Mouse (Mus musculus): Measurements from ENCODE around the gene Edem2.

Gene Edem2

DNA sequence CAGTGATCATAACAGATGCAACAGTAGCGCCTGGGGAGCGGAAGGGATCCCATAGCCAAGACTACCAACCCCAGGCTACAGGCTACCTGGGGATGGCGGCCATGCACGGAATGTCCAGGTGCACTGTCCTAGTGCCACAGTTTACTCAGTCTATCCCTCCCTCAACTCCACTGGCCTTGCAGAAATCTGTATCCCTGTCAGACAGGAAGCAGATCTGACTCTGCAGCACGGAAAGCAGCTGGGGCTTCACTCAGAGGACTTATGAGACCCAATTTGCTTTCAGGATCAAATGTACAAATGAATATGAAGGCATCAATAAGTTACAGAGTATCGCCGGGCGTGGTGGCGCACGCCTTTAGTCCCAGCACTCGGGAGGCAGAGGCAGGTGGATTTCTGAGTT lies 41.5 kb downstream of the Edem2 start:
- DNase-seq (ENCODE audit: low spot score): no peak

DNA sequence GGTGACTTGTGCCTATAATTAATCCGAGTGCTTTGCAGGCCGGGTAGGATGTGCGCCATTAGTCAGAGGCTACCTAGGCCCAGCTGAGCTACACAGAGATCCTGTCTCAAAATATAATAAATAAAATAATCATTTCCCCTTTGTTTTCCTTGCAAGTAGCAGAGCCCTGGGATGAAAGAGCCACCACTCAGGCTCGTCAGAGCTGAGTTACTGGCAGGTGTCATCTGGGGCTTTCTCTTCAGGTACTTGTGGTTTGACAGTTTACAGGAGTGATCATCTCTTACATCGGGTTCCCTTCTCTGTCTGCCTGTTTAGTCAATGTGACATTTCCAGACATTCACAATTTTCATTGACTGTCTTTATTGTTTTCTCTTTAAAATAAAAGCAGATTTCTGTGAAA lies 42.7 kb downstream of the Edem2 start:
- no peak for DNase-seq (ENCODE audit: low spot score)

DNA sequence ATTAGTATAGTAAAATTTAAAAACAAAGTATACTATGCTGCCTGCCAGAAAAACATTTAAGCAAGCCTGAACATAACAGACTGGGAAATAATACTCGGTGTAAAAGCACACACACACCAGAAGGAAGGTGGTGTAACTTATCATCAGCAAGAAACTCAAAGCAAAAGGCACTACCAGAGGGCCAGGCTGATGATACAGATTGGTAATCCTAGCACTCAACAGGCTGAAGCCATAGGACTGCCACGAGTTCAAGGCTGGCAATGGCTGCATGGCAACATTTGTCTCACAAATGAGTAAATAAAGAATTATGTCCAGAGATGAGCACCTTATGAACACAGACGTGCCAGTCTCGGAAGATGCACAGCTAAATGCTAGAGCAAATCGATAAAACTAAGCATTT lies 45.5 kb downstream of the Edem2 start:
- DNase-seq (ENCODE audit: low spot score): no peak

DNA sequence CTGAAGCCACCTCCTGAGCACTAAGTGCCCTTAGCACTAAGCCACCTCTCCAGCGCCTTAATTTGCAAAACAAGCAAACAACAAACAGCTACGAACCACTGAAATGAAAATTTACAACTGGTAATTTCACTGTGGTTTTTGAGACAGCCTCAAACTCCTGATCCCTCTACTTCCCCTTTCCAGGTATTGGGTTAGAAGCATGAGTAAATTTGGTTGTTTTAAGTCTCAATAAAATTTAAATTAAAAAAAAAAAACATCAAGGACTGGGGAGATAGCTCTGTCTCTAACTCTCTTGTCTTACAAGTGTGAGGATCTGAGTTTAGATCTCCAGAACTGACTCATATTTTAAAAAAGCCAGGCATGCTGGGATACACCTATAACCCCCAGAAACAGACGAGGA lies 46.1 kb downstream of the Edem2 start:
- no peak for DNase-seq (ENCODE audit: low spot score)

DNA sequence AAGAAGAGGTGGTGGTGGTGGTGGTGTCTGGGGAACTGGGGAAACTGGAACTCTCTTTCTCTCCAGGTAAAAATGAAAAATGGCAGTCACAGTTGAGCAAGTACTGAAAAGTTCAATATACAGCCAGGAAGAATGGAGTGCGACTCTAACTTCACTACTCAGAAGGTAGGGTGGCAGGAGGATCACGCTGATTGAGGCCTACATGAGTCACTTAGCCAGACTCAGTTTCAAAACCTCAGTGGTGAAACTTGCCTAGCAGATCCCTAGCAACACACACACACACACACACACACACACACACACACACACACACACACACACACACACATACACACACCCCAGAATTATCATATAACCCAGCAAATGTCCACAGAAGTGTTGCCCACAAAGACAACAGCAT lies 47.4 kb downstream of the Edem2 start:
- no peak for DNase-seq (ENCODE audit: low spot score)

DNA sequence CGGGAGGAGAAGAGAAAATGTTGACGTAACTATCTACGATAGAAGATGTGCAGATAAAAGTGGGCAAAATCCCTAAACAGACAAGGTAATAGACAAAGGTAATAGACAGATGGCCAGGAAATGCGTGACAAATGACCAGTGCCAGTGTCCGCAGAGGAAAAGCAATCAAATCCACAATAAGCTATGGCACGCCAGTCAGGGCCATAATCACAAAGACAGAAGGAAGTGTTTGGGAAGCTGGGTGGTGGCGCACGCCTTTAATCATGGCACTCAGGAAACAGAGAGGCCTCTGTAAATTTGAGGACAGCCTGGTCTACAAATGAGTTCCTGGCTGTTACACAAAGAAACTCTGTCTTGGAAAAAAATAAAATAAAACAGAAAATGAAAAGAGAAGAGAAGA lies 48.1 kb downstream of the Edem2 start:
- DNase-seq (ENCODE audit: low spot score): no peak

DNA sequence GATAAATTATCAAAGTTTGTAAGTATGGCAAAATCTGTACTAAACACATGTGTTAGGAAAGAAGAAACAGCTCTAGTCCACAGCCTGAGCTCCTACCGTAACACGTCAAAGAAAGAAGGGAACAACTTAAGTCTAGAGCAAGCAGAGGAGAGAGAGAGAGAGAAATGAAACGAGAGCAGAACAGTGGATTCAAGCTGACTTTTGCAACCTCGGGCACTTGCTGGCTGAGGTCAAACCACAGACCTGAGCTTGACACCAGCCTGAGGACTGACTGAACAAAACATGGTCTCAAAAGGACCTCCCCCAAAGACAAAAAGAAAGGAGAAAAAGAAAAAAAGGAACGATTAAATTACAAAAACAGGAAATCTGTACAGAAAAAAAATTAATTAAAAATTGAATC lies 48.7 kb downstream of the Edem2 start:
- no peak for DNase-seq (ENCODE audit: low spot score)

DNA sequence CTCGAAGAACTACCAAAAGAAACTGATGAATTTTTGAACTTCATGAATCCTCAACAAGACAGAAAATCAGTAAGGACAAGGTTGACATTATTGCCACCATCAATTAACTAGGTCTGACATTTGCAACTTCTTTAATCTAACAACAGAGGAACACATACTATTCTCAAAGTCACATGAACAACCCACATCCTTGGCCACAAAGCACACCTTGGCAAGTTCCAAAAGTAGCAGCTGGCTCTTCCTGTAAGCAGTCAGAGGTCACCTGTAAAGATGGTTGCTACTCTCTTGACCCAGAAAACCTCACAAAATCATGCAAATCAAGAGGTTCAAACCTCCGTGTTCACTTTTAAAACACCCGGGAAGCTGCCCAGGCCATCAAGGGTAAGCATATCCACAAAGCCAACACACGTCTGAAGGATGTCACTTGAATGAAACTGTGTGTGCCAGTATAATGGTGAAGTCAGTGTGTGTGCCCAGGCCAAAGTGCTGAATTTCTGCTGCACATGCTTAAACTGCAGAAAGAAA lies 49.6 kb downstream of the Edem2 start:
- no peak for DNase-seq (ENCODE audit: low spot score)

DNA sequence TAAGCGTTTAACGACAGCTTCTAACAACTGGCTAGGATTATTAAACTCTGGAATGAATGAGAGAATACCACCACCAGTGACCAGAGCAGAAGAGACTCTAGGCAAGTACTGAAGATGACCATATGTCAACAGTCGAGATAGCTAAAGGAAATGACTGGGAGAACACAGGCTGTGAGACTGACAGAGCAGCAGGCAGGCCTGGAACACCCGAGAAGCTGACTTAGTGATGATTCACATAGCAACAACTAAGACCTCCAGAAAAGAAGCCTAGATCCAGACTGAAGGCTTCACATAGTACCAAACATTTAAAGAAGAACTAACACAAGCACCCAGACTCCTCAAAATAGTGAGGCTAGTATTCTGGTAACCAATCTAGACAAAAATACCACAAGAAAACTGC lies 54.2 kb downstream of the Edem2 start:
- no peak for DNase-seq (ENCODE audit: low spot score)

DNA sequence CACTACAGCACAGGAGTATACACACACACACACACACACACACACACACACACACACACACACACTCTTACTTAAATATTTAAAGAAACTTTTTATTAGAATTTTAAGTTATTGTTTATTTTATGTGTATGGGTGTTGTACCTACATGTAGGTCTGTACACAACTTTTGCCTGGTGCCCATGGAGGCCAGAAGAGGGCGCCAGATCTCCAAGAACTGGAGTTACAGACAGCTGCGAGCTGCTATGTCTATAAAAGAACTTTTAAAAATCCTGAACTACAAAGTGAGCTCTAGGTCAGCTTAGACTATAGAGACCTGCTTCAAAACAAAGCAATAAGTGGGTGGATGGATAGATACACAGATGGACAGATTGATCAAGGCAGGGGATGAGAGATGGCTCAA lies 55.7 kb downstream of the Edem2 start:
- peak; percentile 69 for DNase-seq (ENCODE audit: low spot score)

DNA sequence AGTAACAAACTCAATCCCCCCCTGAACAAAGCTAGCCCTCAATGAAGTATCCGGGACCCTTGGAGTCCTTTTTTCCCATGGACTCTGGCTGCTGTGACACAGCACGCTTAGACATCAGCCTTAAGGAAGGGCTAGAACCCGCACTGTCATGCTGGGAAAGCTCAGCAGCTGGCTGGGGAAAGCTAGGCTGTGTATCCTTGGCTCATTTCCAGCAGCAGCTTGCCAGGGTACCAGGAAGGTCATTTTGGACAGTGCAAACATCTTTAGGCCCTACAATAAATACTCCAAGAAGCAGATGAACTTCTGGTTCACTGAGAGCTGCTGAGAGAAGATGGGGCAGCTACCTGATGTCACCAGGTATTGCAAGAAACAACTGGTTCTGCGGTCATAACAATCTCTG lies 58.0 kb downstream of the Edem2 start:
- DNase-seq (ENCODE audit: low spot score): no peak

DNA sequence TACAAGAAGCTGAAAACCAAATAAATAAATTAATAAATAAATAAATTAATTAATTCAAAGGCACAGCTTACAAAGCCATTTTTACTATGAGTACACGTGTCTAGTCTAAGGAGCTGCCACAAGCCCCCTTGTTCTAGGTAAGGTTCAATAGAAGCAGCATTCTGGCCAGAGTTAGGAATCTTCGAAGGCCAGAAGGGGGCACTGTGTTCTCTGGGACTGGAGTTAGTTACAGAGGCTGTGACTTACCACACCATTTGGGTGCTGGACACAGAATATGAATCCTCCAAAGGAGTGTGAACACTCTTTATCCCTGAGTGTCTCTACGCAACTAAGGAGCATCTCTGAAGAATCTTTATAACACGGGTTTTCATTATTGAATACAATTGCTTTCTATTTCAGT lies 60.8 kb downstream of the Edem2 start:
- DNase-seq (ENCODE audit: low spot score): peak; percentile 23

DNA sequence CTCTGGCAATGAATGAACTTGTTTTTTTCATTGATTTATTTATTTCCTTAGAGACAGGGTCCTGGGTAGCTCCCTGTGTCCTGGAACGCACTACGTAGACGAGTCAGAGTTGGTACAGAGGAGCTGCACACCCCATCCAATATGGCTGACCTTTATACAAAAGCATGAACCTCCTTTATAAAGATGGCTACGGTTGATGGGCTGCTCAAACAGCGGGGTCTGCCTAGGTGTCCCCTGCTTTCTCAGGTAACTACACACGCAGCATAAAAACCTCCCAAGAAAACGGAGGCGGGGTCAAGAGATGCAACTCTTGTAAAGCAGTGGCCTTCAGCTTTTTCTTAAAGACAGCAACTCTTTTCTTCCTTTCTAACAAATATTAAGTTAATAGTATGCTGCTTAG lies 61.4 kb downstream of the Edem2 start:
- DNase-seq (ENCODE audit: low spot score): no peak

DNA sequence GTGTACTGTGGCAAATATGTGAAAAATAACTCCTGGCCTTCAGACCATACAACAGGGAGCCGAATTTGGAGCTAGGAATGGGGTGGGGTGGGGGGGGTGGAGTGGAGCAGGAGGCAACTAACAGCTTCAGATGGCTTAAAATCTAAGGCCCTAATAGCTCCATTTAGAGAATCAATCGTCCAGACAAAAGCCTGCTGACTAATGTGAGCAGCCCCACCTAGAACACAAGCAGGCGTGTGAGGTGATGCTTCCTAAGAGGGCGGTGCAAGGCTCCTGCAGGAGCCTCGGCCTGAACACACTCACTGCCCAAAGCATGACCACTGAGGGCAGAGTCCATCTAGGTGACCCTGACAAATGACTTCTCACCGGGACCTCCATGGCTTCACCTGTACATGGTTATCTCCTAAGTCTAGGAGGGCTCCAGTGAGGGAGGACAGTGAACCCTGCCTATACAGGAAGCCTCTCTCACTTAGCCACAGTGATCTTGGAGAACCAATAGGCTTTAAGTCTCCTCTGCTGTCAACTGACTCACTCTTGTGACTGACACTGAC lies 65.3 kb downstream of the Edem2 start:
- no peak for DNase-seq (ENCODE audit: low spot score)

DNA sequence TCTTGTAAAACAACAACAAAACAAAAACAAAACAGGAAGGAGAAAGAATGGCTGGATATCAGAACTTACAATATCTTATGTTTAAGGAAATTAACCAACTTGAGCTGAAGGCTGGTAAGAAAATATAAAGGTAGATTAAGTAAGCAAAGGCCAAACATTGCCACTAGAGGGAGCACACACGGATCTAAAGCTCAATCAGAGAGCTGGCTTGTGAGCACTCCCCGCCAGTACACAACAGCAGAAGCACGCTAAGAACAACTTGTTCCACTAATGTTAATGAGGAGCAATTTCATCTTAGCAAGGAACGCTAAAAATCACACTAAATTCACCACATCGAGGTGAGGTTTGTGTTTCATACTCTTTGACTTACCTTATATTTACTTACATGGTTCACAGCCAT lies 66.2 kb downstream of the Edem2 start:
- DNase-seq (ENCODE audit: low spot score): peak; percentile 45

DNA sequence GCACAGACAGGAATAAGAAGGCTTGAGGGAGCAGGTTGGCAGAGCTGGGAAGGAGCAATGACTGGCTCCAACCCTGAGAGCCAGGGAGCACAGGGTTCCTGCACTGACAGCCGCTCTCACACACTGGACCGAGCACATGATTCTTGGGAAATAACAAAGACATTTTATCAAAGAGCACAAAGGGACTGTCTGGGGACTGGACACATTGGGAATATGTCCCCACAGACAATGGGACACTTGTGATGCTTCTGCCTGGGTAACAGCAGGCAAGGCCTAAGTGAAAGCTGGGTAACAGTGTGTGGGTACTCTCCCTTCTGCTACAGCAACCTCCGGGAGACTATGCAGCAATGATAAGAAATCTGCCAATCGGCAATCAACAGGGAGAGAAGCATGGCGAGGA lies 66.9 kb downstream of the Edem2 start:
- no peak for DNase-seq (ENCODE audit: low spot score)

DNA sequence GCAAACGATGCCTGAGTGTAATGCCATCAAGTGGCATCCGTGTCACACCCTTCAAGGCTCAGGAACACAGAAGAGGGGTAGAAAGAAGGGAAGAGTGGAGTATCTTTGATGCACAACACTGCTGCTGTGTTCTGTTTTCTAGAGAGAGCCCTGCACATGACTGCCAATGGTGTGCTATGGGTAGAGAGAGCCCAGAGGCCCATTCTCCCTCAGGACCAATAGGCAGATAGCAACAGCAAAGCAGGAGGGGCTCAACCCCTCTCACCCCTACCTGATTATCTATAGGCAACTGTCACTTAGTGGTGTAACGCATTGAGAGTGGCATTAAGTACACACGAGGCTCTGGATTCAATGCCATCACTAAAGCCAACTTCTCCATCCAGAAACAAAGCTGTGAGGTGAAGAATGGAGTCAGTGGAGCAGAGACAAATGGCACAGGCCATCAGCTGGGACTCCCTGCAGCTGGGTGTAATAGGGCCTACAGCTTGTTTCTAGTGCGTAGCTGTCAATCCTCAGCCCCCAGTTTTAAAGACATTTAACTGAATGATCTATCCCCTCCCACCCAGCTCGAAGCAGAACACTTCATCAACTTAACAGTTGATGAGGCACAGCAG lies 73.4 kb downstream of the Edem2 start:
- no peak for DNase-seq (ENCODE audit: low spot score)

DNA sequence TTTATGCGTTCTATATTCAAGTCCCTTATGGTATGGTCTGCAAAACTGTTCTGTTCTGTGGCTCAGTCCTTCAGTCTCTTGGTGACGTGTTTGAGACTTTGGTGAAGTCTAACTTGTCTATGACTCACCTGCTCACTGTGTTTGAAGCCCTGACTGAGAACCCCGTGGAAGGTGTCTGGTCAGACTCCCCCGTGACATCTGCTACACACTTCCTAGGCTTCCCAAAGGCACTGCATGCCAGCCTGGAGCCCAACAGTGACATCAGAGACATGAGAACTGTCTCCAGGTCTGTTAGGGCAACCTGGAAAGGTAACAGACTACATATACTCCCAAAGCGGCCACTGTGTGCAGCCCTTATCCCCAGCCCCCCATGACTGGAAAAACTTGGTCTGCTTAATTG lies 76.7 kb downstream of the Edem2 start:
- DNase-seq (ENCODE audit: low spot score): no peak

Measured in urinary bladder, postnatal 14 days (tissue).